Mouse (Mus musculus) urinary bladder, postnatal 0 days (tissue): ENCODE data around the gene Clstn2. TPM values are rescaled to one million over a fixed set of nuclear protein-coding genes. Genes with fewer than 3 reads are reported as not detected.

Source experiments
- polyA plus RNA-seq: library from polyadenylated mRNA; unstranded; fragments of >200 nt; fragmentation: Nextera tagmentation; extraction: Ambion mirVana; gene quantifications from 2 replicates; pipeline ENCODE4 v1.2.1, GENCODE M21; 2015

The Clstn2 gene
- 0.18 and 0.29 TPM in 2 replicates for polyA plus RNA-seq

GRCm38 (mm10) chr9:98032573-98033272 lies at the start of gene Clstn2:
Gene Clstn2, minus strand, starts transcription at chr9:98033181.

